Mouse (Mus musculus) heart, embryonic 15.5 days (tissue): Measurements from ENCODE around the gene Ttc38. TPM values are rescaled to one million over a fixed set of nuclear protein-coding genes. Genes with fewer than 3 reads are reported as not detected.
A peak's percentile ranks its signal among the peaks of the same experiment; 100 is the strongest.

Experiments
- ATAC-seq: fragments of 200-750 bp; cut with Nextera tagmentation; replicated peaks from 2 replicates; pipeline ENCODE4 v1.8.0; 2017; ENCODE audit warnings: low read depth, moderate TSS enrichment; ENCODE audit not compliant: insufficient number of reproducible peaks, insufficient read depth, low FRiP score
- H3K27ac ChIP-seq: fragments of 300-500 bp; sonication (generic); 2 replicates; pipeline ENCODE4 v1.5.1; 2015; ENCODE audit warnings: mild to moderate bottlenecking, inconsistent platforms
- H3K27me3 ChIP-seq: fragments of 300-500 bp; sonication (generic); 2 replicates; pipeline ENCODE4 v1.6.1; 2015; ENCODE audit warnings: inconsistent platforms
- H3K36me3 ChIP-seq: fragments of 300-500 bp; sonication (generic); 2 replicates; pipeline ENCODE4 v1.6.1; 2015; ENCODE audit warnings: mild to moderate bottlenecking, inconsistent platforms
- H3K4me1 ChIP-seq: fragments of 300-500 bp; sonication (generic); replicated peaks from 2 replicates; pipeline ENCODE4 v1.6.1; 2015; ENCODE audit warnings: inconsistent platforms
- H3K4me2 ChIP-seq: fragments of 300-500 bp; sonication (generic); 2 replicates; pipeline ENCODE4 v1.6.1; 2015; ENCODE audit warnings: inconsistent platforms, mild to moderate bottlenecking, moderate library complexity
- H3K4me3 ChIP-seq: fragments of 300-500 bp; sonication (generic); 2 replicates; pipeline ENCODE4 v1.5.1; 2015; ENCODE audit warnings: mild to moderate bottlenecking, inconsistent platforms
- H3K9ac ChIP-seq: fragments of 300-500 bp; sonication (generic); 2 replicates; pipeline ENCODE4 v1.6.1; 2015; ENCODE audit warnings: mild to moderate bottlenecking, inconsistent platforms
- H3K9me3 ChIP-seq: fragments of 300-500 bp; sonication (generic); replicated peaks from 2 replicates; pipeline ENCODE4 v1.6.1; 2016; ENCODE audit warnings: inconsistent platforms
- WGBS: fragments of 180-500 bp; shearing (Covaris S2); methylation state at CpG from one replicate; pipeline ENCODE4 v1.1.7; 2015; ENCODE audit warnings: mixed read lengths; 5-methylcytosine and 5-hydroxymethylcytosine counted together
- polyA plus RNA-seq: library from polyadenylated mRNA; unstranded; fragments of >200 nt; fragmentation: Nextera tagmentation; extraction: Ambion mirVana; gene quantifications from 2 replicates; pipeline ENCODE4 v1.2.1, GENCODE M21; 2015

Gene Ttc38
- 4.1 and 5.7 TPM in 2 replicates for polyA plus RNA-seq

DNA sequence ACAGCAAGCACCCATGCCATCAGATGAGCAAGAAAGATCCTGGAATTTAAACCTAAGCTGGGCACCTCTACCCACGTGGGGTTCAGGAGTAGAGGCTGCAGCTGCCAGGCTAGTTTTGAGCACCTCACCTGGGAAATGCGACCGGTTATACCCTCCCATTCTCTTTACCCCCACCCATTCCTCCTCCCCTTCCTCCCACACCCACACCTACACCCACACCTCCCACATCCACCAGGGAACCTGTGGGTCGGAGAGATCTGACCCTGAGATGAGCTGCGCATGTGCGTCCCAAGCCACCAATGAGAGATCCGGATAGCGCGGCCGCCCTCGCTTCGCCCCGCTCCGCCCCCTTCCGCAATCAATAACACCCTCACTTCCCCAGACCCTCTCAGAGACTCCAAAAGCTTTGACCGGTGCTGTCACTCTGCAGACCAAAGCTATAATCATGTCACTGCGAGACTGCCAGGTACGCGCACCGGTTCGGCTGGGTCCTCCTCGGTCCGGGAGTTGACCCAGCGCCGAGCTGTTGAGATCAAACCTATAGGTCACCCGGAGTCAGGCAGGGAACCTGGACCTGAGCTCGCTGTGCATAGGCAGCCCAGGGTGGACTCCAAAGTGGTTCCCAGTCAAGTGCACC, at the start of gene Ttc38:
Gene Ttc38, plus strand, starts transcription at position 353 of the 637 bp plus-strand sequence.
- ATAC-seq, result peak; percentile 83
- no peak within 1 kb of the TSS for H3K27ac ChIP-seq

DNA sequence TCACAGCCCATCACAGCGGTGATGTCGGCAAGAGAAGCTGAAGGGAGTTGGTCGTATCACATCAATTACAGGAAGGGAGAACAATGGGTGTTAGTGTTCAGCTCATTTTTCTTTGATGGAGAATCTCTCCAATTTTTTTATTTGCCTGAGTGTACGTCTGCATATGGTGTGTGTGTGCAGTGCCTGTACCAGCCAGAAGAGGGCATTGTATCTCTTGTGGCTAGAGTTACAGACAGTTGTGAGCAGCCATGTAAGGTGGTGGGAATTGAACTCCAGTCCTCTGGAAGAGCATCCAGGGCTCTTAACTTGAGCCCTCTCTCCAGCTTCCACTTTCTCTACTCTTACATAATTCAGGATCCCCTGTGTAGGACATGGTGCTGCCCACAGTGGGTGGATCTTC, 49.0 kb upstream of the Ttc38 start:
- H3K9me3 ChIP-seq, result no peaks in the 10 kb centered on the region
- no peak overlapping the region for H3K27ac ChIP-seq
- H3K4me2 ChIP-seq, result no peak overlapping the region
- no peaks in the 10 kb centered on the region for H3K36me3 ChIP-seq
- H3K4me3 ChIP-seq, result no peak overlapping the region
- 77% methylated on average over 4 of the region's 4 CpGs for WGBS
- no peak for ATAC-seq
- no peaks in the 10 kb centered on the region for H3K27me3 ChIP-seq
- H3K4me1 ChIP-seq, result peaks cover 10% of the 10 kb centered on the region
- no peak overlapping the region for H3K9ac ChIP-seq

More for the DNA sequence above, at the start of gene Ttc38:
- no peaks in the 10 kb centered on the region for H3K27me3 ChIP-seq
- peaks cover 15% of the 10 kb centered on the region for H3K4me1 ChIP-seq
- H3K9ac ChIP-seq, result peak within 1 kb of the TSS; percentile 69
- H3K36me3 ChIP-seq, result no peaks in the 10 kb centered on the region
- H3K4me2 ChIP-seq, result peak within 1 kb of the TSS; percentile 87
- H3K9me3 ChIP-seq, result no peaks in the 10 kb centered on the region
- H3K4me3 ChIP-seq, result peak within 1 kb of the TSS; percentile 67
- 1% methylated on average over 27 of the region's 27 CpGs for WGBS

DNA sequence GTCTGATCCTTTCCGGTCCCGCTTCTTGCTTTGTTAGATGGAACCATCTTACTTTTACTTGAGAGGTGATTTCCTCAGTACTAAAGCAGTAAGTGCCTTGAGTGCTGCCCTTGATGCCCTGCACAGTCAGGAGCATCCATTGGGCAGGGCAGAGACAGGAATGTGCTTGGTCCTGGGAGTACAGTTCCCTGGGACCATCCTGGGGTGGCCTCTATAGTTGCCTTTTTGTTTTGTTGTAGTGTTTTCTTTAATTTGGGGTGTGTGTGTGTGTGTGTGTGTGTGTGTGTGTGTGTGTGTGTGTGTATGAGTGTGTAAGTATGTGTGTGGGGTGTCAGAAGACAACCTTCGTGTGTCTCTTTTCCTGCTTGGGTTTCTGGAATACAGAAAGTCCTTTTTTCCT, 47.8 kb upstream of the Ttc38 start:
- H3K4me1 ChIP-seq, result peaks cover 13% of the 10 kb centered on the region
- 79% methylated on average over 3 of the region's 3 CpGs for WGBS
- no peaks in the 10 kb centered on the region for H3K27me3 ChIP-seq
- H3K4me2 ChIP-seq, result no peak overlapping the region
- H3K9me3 ChIP-seq, result no peaks in the 10 kb centered on the region
- no peak overlapping the region for H3K9ac ChIP-seq
- H3K27ac ChIP-seq, result no peak overlapping the region
- no peak for ATAC-seq
- H3K4me3 ChIP-seq, result no peak overlapping the region
- H3K36me3 ChIP-seq, result no peaks in the 10 kb centered on the region

DNA sequence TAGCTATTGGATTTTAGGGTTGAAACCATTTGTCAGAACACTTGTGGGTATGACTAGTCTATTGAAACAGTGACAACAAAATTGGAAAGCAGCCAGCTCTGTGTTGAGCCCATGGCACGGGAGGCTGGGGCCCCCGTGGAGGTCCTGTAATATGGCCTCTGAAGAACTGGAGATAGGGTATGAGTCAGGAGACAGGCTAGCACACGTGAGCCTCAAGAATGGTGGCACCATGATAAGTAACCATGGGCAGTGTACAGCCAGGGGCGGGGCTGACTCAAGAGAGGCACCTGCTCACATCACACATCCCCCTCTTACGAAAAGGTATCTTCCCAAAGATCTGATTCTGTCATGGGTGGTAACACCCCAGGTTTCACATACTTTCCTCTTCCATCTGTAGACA, 45.4 kb upstream of the Ttc38 start:
- ATAC-seq, result 0 out of 2 replicates have a peak, but pooled peaks have one; percentile 31
- 50% methylated on average over 5 of the region's 5 CpGs for WGBS
- Histone ChIP-seq H3K4me2 (no peak overlapping the region), H3K9ac (no peak overlapping the region), H3K27me3 (no peaks in the 10 kb centered on the region), H3K9me3 (no peaks in the 10 kb centered on the region), H3K27ac (no peak overlapping the region), H3K36me3 (0 out of 2 replicates have a peak, but pooled peaks cover 6% of the 10 kb centered on the region), H3K4me1 (peaks cover 13% of the 10 kb centered on the region), H3K4me3 (no peak overlapping the region)

DNA sequence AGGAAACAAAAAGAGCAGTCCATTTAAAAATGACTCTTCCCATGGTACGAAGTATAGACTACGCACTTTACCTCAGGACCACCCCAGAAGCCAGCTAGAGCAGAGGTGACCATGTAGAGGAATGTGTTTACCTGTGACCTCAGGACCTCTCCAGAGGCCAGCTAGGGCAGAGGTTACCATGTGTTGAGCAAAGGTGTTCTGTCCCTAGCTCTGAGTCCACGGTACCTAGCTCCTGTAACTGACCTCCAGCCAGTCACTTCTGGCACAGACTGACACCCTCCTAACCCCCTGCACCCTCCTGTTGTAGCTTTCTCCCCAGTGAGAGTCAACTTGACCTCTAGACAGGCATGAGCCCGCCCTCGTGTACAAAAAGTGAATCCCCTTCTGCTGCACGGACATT, 44.6 kb upstream of the Ttc38 start:
- Histone ChIP-seq H3K4me1 (peaks cover 16% of the 10 kb centered on the region), H3K9me3 (no peaks in the 10 kb centered on the region), H3K27me3 (no peaks in the 10 kb centered on the region), H3K4me2 (no peak overlapping the region), H3K27ac (no peak overlapping the region), H3K9ac (no peak overlapping the region), H3K36me3 (0 out of 2 replicates have a peak, but pooled peaks cover 6% of the 10 kb centered on the region), H3K4me3 (no peak overlapping the region)
- no peak for ATAC-seq
- WGBS, result 91% methylated on average over 6 of the region's 6 CpGs

DNA sequence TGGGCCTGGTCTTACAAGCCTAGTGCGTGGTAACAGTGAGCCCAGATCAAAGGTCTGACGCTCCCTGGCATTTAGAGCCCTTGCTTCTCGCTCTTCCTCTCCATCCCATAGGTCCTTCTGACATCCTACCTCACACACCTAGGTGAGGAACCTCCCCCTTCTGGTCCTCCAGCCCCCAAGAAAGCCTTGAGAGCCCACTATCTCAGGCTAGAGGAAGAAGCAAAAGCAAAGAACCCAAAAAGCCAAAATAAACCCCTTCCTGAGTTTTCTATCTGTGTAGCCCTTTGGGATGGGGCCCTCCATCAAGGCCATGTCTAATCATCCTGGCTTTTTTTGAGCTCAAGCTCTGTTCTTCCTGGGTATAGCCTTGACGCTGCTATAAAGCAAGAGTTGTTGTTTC, 44.1 kb upstream of the Ttc38 start:
- no peak for ATAC-seq
- H3K9me3 ChIP-seq, result no peaks in the 10 kb centered on the region
- 0 out of 2 replicates have a peak, but pooled peaks cover 6% of the 10 kb centered on the region for H3K36me3 ChIP-seq
- WGBS, result 91% methylated on average over 4 of the region's 4 CpGs
- H3K4me2 ChIP-seq, result no peak overlapping the region
- H3K4me1 ChIP-seq, result peaks cover 21% of the 10 kb centered on the region
- H3K27me3 ChIP-seq, result no peaks in the 10 kb centered on the region
- H3K9ac ChIP-seq, result no peak overlapping the region
- H3K27ac ChIP-seq, result no peak overlapping the region
- no peak overlapping the region for H3K4me3 ChIP-seq

DNA sequence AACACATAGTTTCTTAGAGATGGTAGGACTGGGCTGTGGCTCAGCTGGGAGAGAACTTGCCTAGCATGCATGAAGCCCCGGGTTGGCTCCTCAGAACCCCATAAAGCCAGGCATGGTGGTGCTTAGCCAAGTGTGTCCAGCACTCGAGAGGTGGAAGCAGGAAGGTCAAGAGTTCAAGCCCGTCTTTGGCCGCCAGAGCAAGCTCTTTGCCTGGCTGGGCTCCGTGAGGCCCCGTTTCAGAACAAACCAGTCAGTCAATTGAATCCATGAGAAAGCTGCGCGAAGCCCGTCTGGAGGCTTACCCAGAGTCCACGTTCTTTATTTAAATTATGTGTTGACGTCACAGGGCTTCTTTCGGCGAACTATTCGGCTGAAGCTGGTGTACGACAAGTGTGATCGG, 43.5 kb upstream of the Ttc38 start:
- Histone ChIP-seq H3K4me3 (no peak overlapping the region), H3K9me3 (no peaks in the 10 kb centered on the region), H3K4me2 (no peak overlapping the region), H3K4me1 (peaks cover 21% of the 10 kb centered on the region), H3K27me3 (no peaks in the 10 kb centered on the region), H3K36me3 (0 out of 2 replicates have a peak, but pooled peaks cover 6% of the 10 kb centered on the region), H3K27ac (no peak overlapping the region), H3K9ac (no peak overlapping the region)
- no peak for ATAC-seq
- 71% methylated on average over 16 of the region's 16 CpGs for WGBS

DNA sequence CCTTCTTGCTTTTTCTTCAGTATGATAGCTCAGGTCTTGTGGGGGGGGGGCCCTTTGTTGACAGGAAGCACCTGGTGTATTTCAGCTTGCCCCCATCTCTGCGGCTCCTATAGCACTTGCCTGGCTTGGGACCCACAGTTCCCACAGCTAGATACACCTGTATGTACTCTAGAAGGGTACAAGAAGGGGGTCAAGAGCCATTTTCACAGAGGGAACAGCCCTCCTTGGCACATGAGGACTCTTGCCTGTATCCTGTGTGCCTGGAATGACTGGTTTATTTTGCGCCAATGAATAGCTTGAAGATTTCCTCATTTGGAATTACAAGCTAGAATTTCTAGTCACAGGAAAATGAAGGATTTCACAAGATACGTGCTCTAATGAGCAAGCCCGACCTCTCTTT, 40.7 kb upstream of the Ttc38 start:
- H3K9me3 ChIP-seq, result no peaks in the 10 kb centered on the region
- WGBS, result 83% methylated on average over 4 of the region's 4 CpGs
- H3K27ac ChIP-seq, result no peak overlapping the region
- H3K4me1 ChIP-seq, result peaks cover 20% of the 10 kb centered on the region
- H3K9ac ChIP-seq, result no peak overlapping the region
- H3K4me3 ChIP-seq, result no peak overlapping the region
- H3K4me2 ChIP-seq, result no peak overlapping the region
- 0 out of 2 replicates have a peak, but pooled peaks cover 6% of the 10 kb centered on the region for H3K36me3 ChIP-seq
- H3K27me3 ChIP-seq, result no peaks in the 10 kb centered on the region
- no peak for ATAC-seq

DNA sequence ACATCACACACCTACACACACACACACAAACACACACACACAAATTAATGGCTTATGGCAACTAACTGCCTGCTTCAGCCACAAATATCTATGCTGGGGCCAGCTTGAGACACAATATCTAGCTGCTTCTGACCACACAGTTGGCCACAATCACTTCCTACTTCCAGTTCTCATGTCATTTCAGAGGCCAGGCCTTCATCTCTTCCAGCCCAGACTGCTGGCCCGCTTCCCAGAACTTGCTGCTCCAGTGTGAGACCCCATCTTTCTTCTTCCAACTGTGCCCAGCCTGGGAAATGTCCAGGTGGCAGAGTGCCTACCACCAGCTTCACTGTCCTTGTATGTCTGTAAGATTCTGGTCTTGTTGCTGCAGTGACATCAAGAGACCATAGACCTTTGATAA, 39.3 kb upstream of the Ttc38 start:
- Histone ChIP-seq H3K36me3 (peaks cover 6% of the 10 kb centered on the region; the same call in 1 of the 2 replicates), H3K9ac (no peak overlapping the region), H3K27ac (peak overlapping the region; percentile 48), H3K4me2 (no peak overlapping the region), H3K4me3 (no peak overlapping the region), H3K4me1 (peaks cover 12% of the 10 kb centered on the region), H3K27me3 (no peaks in the 10 kb centered on the region), H3K9me3 (no peaks in the 10 kb centered on the region)
- whole genome bisulfite sequencing, result 51% methylated on average over 1 of the region's 1 CpGs
- no peak for ATAC-seq

DNA sequence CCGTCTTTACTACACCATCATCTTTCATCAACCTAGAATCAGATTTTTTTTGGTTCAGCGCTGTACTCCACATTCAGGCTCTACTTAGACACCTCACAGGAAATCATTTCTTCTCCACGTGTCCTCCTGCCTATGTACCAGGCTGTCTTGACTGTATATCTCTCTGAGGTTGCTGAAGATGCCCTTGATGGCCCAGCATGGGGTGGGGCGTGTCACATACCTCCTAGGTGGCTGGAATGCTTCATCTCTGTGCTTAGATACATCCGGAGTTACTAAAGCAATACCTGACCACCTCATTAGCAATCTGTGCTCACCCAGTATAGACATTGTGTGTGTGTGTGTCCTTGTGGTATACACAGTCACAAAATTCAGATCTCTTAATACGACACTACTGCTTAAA, 36.6 kb upstream of the Ttc38 start:
- peaks cover 11% of the 10 kb centered on the region; the same call in 1 of the 2 replicates for H3K36me3 ChIP-seq
- no peak overlapping the region for H3K9ac ChIP-seq
- no peaks in the 10 kb centered on the region for H3K27me3 ChIP-seq
- 66% methylated on average over 6 of the region's 6 CpGs for WGBS
- H3K9me3 ChIP-seq, result no peaks in the 10 kb centered on the region
- peaks cover 9% of the 10 kb centered on the region; the same call in 1 of the 2 replicates for H3K4me1 ChIP-seq
- H3K4me3 ChIP-seq, result no peak overlapping the region
- H3K27ac ChIP-seq, result no peak overlapping the region
- ATAC-seq, result no peak
- no peak overlapping the region for H3K4me2 ChIP-seq

DNA sequence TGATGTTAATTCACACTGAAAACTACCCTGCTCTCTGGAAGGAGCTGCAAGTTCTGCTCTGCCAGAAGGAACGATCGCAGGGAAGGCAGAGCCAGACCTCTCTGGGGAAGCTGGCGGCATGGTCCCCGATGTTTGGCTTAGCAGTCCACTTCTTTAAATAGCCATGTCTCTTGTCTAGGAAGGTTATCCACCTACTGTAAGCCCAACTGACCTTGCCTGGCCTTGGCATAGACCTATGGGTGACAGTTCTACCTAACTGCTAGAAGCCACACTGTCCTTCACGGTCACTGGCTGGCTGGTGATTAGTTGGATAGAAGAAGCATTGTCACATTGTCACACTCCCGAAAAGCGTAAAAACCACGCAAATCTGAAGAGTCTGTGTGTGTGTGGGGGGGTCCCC, 33.4 kb upstream of the Ttc38 start:
- H3K4me3 ChIP-seq, result no peak overlapping the region
- no peaks in the 10 kb centered on the region for H3K27me3 ChIP-seq
- WGBS, result 72% methylated on average over 8 of the region's 8 CpGs
- H3K27ac ChIP-seq, result no peak overlapping the region
- no peaks in the 10 kb centered on the region for H3K9me3 ChIP-seq
- H3K4me2 ChIP-seq, result no peak overlapping the region
- no peak overlapping the region for H3K9ac ChIP-seq
- H3K4me1 ChIP-seq, result peaks cover 9% of the 10 kb centered on the region
- peaks cover 13% of the 10 kb centered on the region; the same call in 1 of the 2 replicates for H3K36me3 ChIP-seq
- no peak for ATAC-seq

DNA sequence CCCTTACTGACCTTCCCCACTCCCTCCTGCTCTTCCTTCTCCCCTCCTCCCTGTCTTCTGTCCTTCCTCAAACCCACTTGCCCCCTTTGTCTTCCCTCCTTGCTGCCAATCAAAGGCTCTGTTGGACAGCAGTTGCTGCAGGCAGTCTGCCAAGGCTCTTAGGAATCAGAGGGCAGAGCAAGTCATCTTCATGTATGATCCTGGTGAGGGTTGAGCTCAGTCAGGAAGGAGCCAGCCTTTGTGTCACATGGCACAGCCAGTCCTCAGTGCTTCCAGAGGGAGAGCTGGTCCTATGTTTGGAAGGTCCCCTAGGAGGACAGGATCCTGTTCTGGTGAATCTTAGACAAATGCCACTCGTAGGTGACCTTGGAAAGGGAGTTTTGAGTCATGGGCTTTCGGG, 29.2 kb upstream of the Ttc38 start:
- Histone ChIP-seq H3K27ac (peak overlapping the region; percentile 42), H3K4me1 (peaks cover 10% of the 10 kb centered on the region), H3K4me3 (no peak overlapping the region), H3K36me3 (peaks cover 13% of the 10 kb centered on the region; the same call in 1 of the 2 replicates), H3K4me2 (no peak overlapping the region), H3K27me3 (no peaks in the 10 kb centered on the region), H3K9ac (no peak overlapping the region; the same call in 1 of the 2 replicates), H3K9me3 (no peaks in the 10 kb centered on the region)
- 0 out of 2 replicates have a peak, but pooled peaks have one; percentile 36 for ATAC-seq
- WGBS, result 75% methylated on average over 2 of the region's 2 CpGs
